Mouse (Mus musculus): ENCODE data around the gene Agap1. TPM values are rescaled to one million over a fixed set of nuclear protein-coding genes. Genes with fewer than 3 reads are reported as not detected.

Gene Agap1
- total RNA-seq, 2 experiments from 2014 or later: 4.9 to 8.3 TPM

DNA sequence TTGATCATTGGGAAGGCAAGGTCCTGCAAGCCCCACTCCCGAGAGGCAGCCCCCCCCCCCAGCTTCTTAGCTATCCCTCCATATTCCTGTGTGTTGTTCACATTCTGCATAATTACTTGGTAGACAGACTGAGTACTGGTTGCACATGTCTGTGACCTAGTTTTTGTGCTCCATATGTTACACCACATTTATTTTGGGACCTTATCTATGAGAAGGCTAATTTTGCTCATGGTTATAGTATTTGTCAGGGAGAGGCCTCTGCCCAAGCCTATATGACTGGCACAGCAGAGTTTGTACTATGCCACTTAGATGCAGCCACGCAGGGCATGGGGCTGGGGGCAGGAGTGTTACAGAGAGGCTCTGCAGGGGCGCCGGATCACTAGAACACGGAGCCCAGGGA, 144.3 kb downstream of the Agap1 start:
- ATAC-seq (replicated peaks; ENCODE audit: low FRiP score, poor library complexity, severe bottlenecking): no peak

DNA sequence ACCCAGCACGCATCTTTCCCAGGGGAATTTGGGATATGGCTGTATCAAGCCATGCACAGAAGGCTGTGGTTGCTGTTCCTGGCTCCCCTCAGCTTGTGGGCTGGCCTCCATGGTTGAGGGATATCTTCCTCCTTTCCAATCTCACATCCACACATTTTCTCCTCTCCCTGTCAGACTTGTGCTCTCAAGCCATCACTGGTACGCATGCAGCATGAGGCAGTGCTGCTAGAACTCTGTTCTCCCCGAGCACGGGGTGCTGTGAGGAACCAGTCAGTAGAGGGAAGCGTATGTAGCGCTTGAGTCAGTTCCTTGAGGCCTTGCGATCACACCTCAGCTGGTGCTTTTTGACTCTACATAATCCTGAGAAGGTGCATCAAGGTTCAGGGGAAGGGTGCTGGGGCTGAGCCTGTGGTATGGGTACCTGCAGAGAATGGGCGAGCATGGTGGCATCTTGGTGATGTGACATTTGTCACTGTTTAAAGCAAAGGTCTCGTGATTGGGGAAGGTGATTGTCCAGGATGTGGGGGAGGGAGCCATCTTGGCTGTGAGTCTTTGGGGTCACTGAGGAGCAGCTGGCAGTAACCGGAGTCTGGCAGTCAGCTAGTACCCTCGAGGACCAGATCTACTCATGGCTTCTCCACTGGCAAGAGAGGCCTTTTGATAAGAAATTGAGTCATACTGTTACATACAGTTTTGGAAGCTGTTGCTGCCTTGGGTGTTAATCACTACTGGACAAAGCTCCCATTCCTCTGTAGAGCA, 145.6 kb downstream of the Agap1 start:
- no peak for ATAC-seq (replicated peaks; ENCODE audit: low FRiP score, poor library complexity, severe bottlenecking)

DNA sequence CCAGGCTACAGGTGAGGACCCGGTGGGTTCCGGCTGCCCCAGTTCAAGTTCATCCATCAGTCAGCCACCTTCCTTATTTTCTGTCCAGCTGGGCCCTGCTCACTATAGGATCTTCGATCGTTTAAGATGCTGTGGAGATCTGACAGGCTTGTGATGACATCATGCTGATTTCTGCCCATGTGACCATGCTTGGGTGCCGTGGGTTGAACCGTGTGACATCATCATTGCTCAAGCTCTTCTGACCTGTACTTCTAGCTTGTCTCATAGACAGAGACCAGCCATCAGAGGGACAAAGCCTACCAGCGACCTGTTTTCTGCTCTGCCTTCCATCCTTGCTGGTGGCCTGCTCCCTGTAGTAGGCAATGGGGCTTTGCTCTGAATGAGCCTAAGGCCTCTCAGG, 146.7 kb downstream of the Agap1 start:
- ATAC-seq (replicated peaks; ENCODE audit: low FRiP score, poor library complexity, severe bottlenecking): no peak

DNA sequence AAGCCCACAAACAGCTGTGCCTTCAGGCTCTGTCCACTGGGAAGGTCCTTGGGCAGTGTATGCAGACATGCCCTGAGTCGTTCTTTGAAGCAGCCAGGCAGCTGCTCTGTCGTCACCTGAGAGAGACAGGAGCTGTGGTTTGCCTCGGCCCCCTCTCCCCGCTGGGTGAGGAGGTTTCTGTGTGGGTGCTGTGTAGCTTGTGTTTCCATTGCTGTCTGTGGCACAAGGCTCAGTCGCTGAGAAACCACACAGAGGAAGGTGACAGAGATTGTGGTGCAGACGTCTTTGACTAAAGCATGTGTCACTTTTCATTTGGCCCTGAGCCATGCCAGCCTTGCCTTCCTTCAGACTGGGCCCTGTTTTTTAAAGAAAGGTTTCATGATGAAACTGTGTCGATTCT, 148.3 kb downstream of the Agap1 start:
- ATAC-seq (replicated peaks; ENCODE audit: low FRiP score, poor library complexity, severe bottlenecking): no peak

DNA sequence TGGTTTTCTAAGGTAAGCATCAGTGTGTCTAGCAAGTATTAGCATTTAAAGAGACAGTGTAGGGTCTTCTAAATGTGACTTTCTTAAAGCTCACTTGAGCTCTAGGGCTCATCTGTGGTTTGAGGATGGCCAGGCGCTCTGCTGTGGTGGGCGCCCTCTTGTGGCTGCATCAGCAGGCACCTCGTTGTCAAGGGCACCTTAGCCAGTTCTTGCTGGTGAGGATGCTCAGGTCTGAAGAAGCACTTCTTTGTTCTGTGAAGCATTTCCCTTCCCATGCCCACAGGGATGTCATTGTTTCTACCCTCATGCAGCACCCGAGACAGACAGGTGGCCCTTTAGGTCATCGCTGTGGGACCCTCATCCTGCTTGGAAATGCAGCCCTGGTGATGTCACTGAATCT, 152.0 kb downstream of the Agap1 start:
- ATAC-seq (replicated peaks; ENCODE audit: low FRiP score, poor library complexity, severe bottlenecking): no peak

DNA sequence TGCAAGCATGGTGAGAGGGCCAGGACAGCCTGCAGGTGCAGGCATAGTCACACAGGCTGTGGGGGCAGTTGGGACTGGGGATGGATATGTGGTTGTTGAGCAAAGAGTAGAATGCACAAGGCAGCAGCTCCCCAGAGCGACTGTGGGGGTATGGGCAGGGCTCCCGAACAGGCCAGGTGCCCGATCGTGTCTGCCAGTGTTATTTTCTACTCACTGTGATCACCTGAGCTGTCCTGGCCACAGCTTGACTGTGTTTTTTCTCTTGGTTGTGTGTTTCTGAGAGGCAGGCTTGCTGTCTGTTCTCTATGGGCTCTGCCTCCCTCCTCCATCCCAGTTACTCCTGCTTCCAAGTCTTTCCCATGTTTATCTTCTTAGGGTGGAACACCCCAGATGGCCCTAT, 154.2 kb downstream of the Agap1 start:
- ATAC-seq (replicated peaks; ENCODE audit: low FRiP score, poor library complexity, severe bottlenecking): no peak

DNA sequence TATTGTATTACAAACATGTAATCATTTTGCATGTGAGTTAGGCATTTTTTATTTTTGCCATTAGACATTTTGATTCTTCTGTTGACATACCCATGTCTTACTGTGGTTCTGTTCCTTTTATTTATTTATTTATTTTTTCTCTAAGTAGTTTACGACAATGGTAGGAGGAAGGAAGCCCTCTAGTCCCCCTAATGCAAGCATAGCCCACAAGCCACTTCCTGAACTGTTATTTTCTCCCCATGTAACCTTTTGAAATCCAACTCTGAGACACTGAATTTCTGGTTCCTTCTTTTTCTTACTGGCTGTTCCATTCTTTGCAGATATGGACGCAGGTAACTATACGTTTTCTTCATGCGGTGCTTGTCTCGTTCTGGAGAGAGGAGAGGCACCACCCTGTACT, 155.4 kb downstream of the Agap1 start:
- no peak for ATAC-seq (replicated peaks; ENCODE audit: low FRiP score, poor library complexity, severe bottlenecking)

DNA sequence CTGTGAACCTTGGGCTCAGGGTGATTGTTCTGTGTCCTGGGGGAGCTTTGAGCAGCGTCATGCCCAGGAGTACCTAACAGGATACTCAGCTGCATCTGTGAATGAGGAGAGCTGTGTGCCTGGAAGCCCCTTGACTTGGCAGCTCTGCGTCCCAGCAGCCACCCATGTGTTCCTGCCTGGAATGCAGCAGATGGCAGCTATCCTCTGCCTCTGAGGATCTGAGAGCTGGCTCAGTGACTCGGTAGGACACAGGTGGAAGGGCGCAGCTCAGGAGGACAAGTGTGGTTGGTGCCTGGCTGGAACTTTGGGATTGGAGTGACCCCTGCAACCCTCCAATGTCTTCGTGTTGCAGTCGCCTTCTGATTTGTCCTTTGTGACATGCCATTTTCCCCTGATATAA, 156.9 kb downstream of the Agap1 start:
- no peak for ATAC-seq (replicated peaks; ENCODE audit: low FRiP score, poor library complexity, severe bottlenecking)

DNA sequence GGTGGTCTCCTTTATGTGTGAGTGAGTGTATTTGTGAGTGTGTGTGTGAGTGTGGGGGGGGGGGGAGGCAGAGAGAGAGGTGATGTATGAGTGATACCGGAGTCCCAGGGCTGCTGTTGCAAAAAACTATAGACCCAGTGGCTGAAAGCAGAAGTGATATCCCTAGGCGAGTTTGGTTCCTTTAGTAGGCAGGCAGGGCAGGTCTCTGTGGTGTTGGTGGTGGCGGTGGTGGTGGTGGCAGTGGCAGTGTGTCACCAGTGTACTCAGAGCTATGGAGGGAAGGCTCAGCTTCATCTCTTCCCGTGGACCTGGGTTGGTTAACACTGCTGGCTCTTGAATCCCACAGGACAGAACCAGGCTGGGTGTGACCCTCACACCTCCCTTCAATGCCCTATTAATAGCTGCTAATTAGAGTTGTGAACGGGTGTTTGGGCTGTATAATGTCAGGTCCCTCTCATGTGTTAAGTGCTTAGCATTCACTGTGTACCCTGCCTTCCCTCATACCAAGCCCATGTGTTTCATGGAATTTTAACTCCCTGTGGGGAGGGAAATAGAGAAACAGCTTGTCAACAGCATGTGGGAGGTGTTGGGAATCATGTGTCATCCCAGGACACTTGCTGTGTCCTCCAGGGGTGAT, 158.7 kb downstream of the Agap1 start:
- no peak for ATAC-seq (replicated peaks; ENCODE audit: low FRiP score, poor library complexity, severe bottlenecking)

DNA sequence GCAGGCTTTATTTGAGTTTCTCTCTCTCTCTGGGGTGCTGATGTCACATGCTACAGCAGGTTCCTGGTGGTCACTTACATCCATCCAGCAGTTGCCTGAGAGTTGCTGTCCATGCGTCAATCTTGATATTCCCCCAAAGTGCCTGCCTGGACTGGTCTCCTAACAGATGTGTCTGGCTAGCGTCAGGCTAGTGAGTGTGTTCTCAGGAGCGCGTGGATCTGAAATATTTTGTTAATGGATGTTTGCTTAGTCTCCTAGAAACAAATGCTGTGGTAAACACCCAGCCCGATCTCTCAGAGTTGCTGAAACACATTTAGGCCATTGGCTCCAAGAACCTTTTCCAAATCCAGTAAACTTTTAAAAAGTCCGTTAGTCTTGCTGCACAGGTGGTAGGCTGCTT, 161.9 kb downstream of the Agap1 start:
- ATAC-seq (replicated peaks; ENCODE audit: low FRiP score, poor library complexity, severe bottlenecking): no peak

DNA sequence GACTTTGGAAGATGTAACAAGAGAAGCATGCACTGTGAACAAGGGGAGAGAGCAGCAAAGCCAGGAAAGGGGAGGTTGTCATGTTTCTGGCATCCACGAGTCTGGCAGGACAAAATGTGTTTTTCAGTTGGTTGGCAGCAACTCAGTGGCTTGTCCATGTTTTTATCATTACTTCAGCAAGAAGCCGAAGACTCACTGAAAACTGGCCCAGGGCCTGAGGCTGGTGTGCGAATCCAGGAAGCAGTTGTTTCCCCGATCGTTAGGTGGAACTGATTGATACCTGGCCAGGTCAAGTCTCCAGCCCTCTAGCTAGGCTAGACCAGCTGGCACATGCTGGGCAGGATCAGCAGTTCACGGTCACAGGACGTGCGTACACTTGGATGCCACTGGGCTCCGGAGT, 162.7 kb downstream of the Agap1 start:
- ATAC-seq (replicated peaks; ENCODE audit: low FRiP score, poor library complexity, severe bottlenecking): no peak

DNA sequence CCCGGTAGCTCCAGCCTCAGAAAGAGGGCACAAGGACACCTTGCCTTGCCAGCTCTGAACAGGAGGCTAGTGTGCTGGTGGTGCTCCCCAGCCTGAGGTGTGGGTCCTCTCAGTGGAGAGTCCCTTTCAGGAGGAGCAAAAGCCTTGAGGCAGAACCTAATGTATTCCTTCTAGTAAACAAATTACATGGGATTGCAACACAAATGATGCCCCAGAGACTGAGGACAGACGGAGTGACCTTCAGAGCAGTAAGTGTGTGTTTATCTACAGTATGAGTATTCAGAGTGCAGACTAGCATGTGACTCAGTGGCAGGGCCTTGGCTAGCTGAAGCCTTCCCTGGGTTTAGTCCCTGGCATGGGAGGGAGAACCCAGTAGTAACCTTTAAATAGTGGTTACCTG, 165.4 kb downstream of the Agap1 start:
- no peak for ATAC-seq (replicated peaks; ENCODE audit: low FRiP score, poor library complexity, severe bottlenecking)

DNA sequence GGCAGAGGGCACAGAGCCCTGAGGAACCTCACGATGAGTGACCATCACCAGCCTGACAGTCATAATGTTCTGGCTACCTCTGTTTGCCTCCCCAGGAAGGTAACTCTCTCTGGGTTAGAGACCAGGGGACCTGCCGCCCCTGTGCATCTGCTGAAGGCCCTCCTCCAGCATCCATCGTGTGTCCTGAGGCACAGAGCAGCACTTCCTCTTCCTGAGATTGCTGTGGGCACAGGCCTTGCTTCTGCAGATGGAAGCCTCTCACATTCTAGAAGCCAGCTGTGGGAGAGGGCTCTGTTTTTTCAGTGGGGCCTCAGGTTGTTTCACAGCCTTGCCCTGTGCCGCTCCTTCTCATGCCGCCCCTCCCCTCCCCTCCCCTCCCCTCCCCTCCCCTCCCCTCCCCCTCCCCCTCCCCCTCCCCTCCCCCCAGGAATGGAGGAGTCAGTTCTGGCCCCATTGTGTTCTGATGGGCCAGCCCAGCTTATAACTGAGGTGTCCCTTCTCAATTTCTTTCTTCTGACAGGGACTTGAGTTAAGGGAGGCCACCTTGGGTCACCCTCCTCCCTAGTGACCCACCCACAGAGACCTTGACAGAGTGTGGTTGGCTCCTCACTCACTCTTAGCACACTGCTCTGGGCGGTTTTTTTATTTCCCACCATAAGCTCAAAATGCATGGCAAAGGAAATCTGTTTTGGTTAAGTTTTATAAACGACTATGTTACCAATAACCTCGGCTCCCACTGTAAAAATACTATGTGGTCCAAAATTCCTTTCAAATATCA, 166.6 kb downstream of the Agap1 start:
- ATAC-seq (replicated peaks; ENCODE audit: low FRiP score, poor library complexity, severe bottlenecking): no peak

DNA sequence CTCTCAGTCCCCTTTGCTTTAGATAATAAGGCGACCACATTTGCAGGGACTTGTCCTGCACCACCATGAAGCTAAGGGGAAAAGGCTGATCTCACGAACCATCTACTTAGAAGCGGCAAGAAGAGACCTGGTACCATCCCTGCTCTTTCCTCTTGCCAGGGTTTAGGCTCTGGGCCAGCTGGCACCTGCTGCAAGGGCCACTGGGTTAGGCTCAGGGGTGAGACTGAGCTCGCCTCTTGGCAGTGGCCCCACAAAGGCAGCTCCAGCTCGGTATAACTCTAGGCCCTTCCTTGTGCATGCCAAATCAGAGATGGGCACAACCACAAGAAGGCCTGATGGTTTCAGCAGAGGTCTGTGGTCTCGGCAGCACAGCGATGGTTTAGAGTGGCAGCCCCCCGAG, 167.3 kb downstream of the Agap1 start:
- ATAC-seq (replicated peaks; ENCODE audit: low FRiP score, poor library complexity, severe bottlenecking): no peak

DNA sequence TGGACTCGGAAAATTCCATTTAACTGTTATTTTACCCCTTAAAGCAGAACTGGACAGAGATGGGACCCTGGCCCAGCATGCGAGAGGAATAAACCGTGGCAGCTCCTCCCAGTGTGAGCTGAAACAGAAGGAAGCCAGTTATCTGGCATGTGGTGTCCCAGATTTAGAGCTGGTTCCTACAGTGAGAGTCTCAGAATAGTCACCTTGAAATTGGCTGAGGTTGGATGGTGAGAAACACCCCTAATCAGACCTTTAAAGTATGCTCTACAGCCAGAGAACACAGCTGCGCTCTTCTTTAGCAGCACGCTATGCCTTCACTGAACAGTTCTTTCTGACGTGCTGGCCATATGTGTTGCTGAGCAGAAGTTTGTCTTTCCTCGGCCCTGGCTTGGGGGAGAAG, 168.2 kb downstream of the Agap1 start:
- ATAC-seq (replicated peaks; ENCODE audit: low FRiP score, poor library complexity, severe bottlenecking): no peak

DNA sequence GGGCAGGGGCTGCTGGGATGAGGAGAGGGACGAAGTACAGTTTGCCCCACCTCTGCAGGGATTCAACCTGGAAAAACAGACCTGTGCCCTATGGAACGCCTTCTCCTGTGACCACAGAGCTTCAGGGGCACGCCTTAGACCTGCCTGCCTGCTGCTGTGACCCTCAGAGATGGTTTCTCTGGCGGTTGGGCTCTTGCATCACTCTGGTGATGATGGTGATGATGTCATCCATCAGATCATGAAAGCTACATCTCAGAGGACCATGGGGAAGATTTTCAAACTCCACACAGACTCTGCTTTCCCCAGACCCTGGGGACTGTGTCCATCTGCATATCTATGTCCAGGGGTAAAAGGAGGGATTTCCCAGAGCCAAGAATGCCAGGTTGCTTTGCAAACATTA, 170.7 kb downstream of the Agap1 start:
- no peak for ATAC-seq (replicated peaks; ENCODE audit: low FRiP score, poor library complexity, severe bottlenecking)

DNA sequence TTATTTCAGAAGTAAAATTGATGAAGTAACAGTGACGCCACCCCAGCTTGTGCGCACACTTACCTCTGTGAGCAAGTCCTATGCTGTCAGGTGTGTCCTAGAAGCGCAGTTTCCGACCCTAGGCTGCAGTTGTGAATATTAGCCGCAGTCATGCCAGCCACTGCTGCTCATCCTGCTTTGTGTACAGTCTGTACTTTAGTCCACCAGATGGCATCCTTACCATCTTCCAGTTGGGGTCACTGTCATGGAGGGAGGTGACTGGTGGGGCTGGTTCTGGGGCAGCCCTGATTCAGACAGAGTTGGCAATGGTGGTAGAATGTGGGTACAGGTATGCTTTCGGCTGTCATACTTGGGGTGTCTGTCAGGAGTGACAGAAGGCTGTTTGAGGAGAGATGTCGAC, 171.4 kb downstream of the Agap1 start:
- no peak for ATAC-seq (replicated peaks; ENCODE audit: low FRiP score, poor library complexity, severe bottlenecking)

DNA sequence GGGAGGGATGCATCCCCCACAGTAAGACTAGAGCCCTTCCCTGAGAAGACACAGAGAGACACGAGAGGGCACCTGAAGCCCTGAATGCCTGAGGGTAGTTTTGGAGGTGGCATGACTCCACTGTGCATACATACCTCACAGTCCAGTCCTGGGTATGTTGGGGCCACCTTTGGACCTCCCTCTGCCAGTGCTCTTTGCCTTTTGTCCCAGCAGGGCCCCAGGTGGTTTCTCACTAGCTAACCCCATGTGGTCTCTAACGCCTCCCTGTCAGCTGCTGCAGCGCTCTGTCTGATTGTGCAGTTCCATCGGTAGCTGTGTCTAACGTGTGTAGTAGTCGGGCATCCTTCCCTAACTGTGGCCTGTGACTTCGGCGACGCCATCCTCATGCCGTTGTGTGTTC, 172.3 kb downstream of the Agap1 start:
- no peak for ATAC-seq (replicated peaks; ENCODE audit: low FRiP score, poor library complexity, severe bottlenecking)

DNA sequence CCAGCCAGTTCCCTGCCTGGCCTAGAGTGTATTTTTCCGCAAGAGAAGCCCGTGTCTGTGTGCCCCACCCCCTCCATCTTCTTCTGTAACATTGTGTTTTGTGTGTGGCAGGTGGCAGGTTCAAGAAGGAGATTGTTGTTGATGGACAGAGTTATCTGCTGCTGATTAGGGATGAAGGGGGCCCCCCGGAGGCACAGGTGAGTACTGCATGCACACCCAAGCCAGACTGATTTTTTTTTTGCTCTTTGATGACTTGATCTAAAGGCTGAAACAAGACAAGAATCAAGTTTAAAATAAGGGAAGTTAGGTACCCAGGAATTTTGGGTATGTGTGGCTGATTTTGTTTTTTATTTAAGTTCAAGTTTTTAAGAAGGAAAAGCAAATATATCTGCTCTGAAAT, 173.0 kb downstream of the Agap1 start:
- ATAC-seq (replicated peaks; ENCODE audit: low FRiP score, poor library complexity, severe bottlenecking): no peak

DNA sequence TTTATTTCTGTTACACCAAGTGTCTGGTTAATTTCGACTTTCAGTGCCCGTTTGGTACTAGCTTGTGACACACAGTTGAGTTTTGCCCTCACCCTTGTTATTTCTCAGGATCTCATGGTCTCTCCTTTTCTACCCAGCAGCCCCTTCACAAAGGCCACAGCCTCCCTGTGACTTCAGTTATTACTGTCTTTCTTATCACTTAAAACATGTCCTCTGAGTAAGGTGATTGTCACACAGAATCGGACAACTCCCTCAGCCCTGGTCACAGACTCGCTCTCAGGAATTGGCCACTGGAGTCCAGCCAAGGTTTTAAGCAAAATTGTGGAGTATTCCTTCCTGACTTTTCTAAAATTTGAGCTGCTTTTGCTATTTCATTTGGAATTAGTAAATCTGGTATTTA, 176.2 kb downstream of the Agap1 start:
- no peak for ATAC-seq (replicated peaks; ENCODE audit: low FRiP score, poor library complexity, severe bottlenecking)

DNA sequence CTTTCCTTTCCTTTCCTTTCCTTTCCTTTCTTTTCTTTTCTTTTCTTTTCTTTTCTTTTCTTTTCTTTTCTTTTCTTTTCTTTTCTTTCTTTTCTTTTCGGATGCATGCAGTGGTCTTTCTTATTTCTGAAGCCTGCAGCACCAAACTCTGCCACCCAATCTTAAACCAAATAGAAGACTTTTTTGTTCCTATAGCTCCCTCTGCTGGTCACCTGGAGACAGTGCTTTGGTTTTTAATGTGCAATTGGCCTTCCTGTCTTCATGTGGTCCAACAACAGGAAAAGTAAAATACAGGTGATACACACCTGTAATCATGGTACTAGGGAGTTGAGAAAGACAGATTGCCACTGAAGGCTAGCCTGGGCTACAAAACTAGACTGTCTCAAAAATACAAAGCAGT, 177.1 kb downstream of the Agap1 start:
- ATAC-seq (replicated peaks; ENCODE audit: low FRiP score, poor library complexity, severe bottlenecking): no peak

Data from erythroblast, adult 5-6 weeks (primary cell).